Mouse (Mus musculus) spleen, adult 2 months (tissue): Measurements from ENCODE around the gene Efcab12.

Experiments used
- CTCF ChIP-seq: fragments of 200-500 bp; IDR thresholded peaks from 2 replicates; pipeline ENCODE4 v1.5.1; 2011; ENCODE audit warnings: mild to moderate bottlenecking, inconsistent platforms; ENCODE audit not compliant: insufficient read depth, insufficient read length, insufficient replicate concordance; ENCODE audit errors: extremely low read depth
- POLR2A ChIP-seq: fragments of 200-500 bp; IDR thresholded peaks from 2 replicates; pipeline ENCODE4 v1.6.1; 2011; ENCODE audit warnings: low read depth, low read length, inconsistent platforms

GRCm38 (mm10) chr6:115832152-115832850 is 5.9 kb downstream of the Efcab12 start:
- TF ChIP-seq POLR2A (no peak), CTCF (no peak)
